Mouse (Mus musculus): ENCODE data around the gene Secisbp2.

The Secisbp2 gene

DNA sequence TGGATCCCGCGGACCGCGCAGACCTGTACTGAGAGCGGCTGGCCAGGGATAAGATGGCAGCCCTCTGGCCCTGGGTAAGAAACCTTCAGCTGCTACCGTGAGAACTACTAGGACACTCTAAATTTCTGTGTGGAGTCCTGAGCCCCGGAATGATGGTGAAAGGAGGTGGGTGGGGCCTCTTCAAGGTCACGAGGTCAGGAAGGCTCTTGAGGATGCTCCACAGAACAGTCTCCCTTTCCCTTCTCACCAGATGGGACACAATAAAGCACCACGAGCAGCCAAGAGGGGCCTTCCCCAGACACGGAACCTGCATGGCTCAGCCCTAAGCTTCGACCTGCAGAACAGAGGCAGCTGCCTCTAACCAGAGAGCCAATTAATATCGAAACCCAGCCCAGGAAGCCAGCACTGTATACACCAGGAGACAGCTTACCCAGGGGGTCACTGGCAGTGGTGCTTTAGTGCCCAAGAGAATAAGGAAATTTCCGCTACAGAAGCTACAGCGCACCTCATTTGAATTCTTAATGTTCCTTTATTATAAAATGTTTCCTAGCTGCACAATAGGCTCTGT lies 80.7 kb downstream of the Secisbp2 start:
- no peak for DNase-seq (ENCODE audit: low read depth)

Data from c-Kit-positive CD71-positive TER-119-negative erythroid progenitor cells, embryonic 14.5 days (primary cell).